Mouse (Mus musculus): Measurements from ENCODE around the gene Cmtm3.
"Not testable (repeated sequence)": the region's sequence is repeated elsewhere in the genome, so short reads cannot be mapped to it uniquely, and the experiment has no call there.

DNA sequence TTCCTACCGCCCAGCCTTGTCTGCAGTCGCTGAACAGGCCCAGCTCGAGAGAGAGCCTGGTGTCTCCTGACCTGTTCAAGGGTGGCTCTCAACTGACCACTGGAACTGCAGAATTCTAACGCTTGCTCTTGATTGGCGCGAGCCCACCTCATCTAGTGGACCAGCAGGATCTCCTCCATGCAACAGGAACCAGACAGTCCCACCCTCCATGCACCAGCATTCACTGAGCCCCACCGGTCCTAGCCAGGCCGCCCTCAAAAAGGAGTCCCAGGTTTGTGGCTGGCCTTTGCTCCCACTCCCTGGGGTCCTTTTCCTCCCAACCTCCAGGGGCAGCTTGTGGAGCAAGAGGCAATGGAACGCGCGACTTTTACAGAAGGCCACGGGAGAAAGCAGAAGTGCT is 46.1 kb upstream of the Cmtm3 start, which contains the start of gene Cmtm2a:
- not testable (repeated sequence) for TF ChIP-seq CTCF, EP300 (IDR thresholded peaks at IDR 0.05; ENCODE audit: low read depth)

All from heart, postnatal 0 days (tissue).